Mouse (Mus musculus) CD4-positive, CD25-positive, alpha-beta regulatory T cell, adult 4 months (primary cell): Measurements from ENCODE around the gene Lhx2. TPM values are rescaled to one million over a fixed set of nuclear protein-coding genes. Genes with fewer than 3 reads are reported as not detected.
A peak's percentile ranks its signal among the peaks of the same experiment; 100 is the strongest.

Source experiments
- ATAC-seq: one replicate; pipeline ENCODE4 v1.8.0; 2017
- polyA plus RNA-seq, 2 experiments: library from polyadenylated mRNA; unstranded; fragments of 100-300 nt; shearing (Covaris generic); gene quantifications; one replicate each; pipeline ENCODE4 v1.2.1; 2017

Gene Lhx2
- polyA plus RNA-seq, 2 experiments from 2014 or later = not detected

DNA sequence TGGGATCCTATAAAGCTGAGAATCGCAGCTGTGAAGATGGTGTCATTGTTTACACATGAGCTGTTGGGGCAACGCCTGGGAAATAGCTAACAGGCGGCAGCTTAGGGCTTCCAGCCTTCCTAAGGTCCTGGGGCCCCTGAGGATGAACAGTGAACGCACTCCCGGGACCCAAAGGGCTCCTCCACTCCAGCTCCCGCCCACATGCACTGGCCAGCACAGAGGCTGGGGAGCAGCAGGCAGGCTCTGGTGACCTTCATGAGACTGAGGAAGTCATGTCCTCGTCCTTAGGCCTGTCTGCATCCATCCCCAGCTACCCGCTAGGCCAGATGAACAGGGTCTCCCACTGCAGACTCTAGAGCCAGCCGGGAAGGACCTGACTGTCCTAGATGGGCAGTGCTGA, 27.9 kb downstream of the Lhx2 start:
- ATAC-seq = no peak

DNA sequence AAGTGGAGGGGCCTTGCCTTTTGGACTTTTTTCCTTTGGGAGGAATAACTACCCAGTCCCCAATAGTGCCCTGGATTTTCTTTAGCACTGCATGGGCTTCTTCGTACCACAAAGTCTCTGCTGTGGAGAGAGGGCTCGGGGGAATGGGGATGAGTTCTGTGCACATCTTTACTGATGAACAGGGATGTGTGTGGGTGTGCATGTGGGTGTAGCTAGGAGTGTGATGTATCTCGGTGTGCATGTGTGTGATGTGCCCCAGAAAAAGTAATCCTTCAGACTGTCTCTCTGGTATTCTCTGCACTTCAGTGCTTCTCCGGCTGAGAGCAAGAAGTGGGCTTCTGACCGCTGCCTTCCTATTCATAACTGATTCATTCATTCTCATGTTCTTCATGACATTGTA, 28.8 kb downstream of the Lhx2 start:
- no peak for ATAC-seq

DNA sequence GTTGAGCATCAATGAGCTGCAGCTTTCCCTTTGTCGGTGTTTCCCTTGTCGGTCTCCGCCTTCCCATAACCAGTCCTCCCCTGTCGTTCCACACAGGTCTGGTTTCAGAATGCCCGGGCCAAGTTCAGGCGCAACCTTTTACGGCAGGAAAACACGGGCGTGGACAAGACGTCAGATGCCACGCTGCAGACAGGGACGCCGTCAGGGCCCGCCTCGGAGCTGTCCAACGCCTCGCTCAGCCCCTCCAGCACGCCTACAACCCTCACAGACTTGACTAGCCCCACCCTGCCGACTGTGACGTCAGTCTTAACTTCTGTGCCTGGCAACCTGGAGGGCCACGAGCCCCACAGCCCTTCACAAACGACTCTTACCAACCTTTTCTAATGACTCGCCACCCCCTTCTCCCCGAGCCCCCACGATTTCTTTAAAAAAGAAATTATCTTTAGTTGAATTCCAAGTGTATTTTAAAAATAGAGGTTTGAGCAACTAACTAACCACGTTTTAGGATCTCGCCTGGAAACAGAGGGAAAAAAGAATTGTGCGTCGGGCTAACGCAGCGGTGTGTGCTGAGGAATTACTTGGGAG, 29.8 kb downstream of the Lhx2 start:
- peak; percentile 80 for ATAC-seq

DNA sequence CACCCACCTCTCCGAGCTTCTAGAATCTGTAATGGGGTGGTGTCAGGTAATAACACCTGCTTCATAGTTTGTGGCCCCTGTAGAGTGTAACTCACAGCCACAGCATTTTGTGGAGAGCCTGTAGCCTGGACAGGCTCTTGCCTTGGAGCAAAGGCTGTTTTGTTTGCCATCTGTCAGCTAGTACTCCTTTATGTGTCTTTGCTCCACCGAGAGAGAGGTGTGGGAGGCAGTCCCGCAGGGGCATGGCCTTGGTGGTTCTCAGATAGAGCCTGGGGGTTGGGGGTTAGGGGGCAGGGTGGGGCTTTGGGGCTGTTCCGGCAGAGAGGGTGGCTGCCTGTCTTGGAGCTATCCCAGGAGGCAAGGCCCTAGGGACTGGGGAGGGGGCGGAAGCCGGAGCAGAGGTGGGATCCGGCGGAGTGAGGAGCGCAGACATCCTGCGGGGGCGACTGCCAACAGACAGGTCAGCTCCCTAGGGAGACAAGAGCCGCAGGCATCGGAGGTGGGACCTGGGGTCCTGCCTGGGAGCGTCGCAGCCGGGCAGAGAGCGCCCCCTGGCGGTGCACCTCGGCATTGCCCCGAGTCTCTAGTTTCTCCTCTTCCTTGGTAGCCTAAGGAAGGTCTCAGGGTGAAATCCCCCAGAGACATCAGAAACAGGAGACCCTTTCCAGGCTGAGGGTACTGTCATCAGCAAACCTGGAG, 36.7 kb downstream of the Lhx2 start:
- ATAC-seq = peak; percentile 44

DNA sequence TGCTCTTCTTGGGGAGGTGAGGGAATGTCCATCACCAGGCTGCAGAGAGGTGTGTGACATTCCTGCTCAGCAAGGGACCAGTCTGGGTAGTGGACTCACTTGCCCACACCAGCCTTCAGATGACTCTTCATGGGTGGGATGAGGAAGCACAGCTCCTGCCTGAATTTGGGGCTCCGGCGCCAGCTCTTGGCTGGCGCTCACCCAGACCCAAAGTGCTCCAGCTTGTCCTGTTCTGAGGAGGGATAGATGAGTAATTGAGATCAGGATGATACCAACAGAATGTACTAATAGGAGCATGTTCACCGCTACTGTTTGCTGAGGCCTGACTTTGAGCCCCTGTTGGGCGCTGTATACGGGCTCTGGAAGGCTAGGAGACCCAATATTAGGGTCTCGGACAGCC, 38.2 kb downstream of the Lhx2 start:
- ATAC-seq = no peak

DNA sequence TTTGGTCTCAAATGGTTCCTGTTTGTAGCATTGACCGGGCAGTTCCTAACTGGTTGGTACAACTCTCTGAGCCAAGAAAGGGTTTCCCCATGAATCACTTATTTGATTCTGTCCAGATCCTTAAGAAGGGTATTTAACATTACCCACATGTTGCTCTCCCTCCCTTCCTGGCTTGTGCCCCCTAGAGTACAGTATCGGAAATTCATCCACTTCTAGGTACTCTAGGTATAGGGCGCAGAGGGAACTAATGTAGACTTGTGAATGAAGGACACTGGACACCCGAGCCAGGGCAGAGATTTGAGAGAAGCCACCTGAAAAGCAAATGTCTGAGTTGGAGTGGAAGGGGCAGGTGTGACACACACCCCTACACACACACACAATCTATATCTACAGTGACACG, 39.3 kb downstream of the Lhx2 start:
- ATAC-seq = peak; percentile 68

DNA sequence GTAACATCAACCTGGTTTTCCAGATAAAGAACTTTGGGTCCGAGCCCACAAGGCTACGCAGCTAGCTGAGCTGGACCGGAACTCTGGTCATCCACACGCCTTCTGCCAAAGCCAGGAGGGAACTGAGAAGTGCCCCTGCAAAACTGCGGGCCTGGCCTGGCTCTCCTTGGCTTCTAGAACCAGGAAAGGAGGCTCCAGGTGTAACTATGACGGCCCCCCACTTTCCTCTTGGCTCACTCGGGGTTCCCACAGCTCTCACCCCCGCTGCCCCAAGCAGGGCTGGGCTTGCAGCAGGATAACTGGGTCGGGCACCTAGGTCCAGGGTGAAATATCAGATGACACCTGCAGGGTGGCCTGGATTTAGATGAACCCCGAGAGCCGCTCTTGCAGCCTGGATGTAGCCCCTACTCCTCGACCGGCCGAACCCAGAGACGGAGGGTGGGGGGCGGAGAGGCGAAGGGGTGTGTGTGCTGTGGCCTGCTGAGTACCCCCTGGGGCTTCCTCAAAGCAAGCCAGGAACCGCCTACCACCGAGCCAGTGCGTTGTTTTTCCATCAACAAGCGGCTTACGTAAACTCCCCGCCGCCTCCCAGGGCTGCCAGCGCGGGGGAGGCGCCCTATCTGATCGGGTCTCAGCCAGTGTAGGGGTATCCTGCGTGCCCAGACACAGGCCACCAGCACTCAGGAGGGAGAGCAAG, 39.9 kb downstream of the Lhx2 start:
- peak; percentile 59 for ATAC-seq

DNA sequence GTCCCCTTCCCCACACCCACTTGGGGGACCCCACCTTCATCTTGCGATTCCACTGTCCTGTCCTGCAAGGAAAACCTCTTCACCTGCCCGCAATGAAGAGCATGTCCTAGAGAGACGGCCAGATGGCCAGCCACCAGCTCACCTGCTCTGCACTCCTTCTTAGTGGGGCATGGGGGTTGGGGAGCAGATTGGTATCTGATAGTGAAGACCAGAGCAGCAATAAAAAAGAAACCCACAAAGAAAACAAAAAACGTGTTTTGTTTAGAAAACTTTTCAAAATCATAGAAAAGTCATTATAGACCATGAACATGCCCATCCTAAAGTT, 40.4 kb downstream of the Lhx2 start:
- ATAC-seq = no peak

DNA sequence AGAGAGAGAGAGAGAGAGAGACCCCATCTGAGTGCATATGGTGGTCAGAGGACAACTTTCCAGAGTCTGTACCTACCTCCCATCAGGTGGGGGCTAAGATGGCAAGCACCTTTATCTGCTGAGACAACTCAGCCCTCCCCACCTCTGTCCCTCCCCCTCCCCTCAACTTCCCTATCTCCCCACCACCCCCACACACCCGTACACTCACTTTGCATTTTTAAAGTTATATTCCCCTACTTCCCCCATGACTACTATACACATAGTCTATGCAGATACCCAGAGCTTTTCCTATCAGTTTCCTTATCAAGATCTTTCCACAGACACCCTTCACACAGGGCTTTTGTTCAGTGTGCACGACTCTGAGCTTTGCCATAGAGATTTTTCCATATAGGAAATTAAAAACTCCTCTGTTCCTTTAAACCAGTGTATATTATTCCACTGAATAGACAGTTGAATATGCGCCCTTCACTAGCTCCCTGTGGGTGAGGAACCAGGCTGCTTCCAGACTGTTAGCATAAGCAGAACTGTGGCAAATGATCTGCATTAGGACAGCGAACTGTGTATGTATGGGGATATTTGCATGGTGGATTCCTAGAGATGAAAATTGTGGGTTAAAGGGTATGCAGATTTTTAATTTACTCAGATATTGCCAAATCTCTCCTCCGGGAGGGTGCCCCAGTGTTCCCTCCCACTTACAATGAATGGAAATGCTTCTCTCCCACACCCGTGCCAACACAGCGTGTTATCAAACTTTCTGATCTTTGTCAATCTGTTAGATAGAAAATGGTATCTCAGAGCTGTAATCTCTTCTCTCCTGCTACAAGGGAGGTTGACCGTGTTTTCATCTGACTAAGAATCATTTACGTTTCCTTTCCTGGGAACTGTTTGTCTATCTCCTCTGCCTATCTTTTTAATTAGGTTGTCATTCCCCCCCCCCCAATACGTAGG, 41.3 kb downstream of the Lhx2 start:
- ATAC-seq = no peak

DNA sequence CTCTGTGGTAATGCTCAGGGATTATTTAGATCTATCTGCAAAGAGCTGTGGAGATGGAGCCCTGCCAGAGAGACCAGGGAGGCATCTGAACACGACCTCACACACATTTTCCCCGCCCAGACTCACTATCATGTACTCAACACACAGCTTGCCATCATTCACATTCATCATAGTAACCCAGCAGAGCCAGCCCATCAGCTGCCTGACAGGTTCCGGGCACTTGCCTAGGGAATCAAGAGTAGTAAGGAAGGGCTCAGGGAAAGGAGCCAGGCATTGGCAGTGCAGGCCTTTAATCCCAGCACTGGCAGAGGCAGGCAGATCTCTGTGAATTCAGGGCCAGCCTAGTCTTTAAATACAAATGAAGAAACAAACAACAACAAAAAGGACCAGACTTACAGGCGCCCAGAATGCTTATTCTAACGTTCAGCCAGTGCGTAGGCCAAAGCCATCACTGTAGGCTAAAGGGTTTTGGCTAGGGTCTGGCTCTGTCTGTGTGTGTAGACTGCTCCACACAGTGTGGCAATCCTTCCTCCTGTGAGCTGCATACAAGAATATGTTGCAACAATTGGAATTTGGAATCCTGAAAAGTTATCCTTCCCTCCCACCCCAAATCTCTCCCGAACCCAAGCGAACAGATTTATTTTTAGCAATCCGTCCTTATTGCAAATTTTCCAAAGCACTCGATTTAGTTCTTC, 48.6 kb downstream of the Lhx2 start:
- no peak for ATAC-seq

DNA sequence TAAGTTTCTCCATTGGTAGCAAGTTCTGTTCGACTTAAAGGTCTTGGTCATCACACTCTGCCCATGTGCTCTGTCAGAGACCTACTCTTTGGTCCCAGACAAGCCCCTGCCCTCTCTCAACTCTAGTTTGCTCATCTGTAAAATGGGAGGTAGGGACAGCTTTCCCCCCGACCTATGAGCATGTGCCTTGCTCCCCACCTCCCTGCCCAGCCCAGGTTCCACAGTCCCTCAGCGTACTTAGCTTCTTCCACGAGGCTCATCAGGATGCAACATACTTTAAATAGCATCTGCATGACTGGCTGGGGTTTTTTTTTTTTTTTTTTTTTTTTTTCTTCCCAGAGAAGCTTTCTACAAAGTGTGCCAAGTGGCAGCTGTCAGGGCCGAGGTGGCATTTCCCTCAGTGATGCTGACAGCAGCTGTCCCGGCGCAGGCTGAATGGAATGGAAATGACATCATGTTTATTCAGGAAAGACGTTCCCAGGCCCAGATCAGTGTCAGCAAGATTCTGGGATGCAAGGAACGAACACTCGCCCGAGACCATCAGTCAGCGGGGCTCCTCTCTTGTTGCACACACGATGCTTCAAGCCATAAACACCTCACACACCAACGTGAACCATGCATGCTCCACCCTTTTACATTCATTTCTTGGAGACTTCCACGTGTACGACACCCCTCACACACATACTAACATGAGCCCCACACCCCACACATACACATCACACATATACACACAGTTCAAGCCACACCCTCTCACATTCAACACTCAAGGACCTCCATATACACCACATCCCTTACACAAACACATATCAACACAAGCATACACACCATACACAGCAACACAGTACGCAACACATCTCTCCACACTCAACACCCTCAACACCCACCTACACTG, 56.1 kb downstream of the Lhx2 start:
- no peak for ATAC-seq

DNA sequence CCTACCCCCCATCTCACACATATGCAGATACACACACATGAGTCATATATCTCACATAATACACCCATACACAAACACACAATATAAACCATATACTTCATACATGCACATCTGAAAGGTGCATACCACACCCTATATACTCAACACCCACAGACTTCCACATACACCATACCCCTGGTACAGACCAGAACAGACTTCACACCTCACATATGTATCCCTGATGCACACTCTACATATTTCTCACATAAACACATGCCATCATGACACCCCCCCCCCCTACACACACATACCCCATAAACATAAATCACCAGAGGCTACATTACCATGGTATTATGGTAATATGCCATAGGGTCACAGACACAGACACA, 56.8 kb downstream of the Lhx2 start:
- ATAC-seq = no peak

DNA sequence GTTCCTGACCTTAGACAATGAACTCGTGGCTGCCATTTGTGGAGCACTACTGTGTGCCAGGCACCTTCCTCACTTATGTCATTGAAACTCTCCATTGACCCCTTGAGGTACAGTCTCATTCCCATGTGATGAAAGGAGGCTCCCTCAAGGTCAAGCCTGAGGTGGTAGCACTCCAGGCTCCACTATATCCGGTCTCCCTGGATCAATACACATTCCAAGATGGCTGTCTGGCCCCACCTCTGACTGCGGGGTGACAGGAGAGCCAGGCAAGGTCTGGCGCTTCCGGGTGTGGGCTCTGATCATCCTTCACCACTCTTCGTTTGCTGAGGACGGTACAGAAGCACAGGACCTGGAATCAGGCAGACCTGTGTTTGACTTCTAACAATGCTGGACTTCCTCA, 58.2 kb downstream of the Lhx2 start:
- ATAC-seq = no peak

DNA sequence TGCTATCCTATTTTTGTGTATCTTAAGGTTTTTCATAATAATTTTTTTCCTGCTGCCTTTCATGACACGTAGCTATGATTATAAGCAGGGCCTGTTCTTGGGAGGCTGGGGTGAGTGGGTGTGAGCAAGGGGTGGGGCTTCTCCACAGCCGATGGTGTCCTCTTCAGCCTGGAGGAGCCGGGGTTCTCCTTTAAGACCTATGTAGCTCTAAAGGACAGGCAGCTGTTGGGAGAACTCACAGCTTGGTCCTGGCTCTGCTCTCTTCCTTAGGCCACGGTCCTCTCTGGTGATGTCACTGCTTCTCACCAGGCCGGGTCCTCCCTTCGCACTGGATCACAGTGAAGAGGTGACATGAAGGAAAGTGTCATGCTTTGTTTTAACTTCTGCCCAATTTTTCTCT, 58.8 kb downstream of the Lhx2 start:
- ATAC-seq = no peak

DNA sequence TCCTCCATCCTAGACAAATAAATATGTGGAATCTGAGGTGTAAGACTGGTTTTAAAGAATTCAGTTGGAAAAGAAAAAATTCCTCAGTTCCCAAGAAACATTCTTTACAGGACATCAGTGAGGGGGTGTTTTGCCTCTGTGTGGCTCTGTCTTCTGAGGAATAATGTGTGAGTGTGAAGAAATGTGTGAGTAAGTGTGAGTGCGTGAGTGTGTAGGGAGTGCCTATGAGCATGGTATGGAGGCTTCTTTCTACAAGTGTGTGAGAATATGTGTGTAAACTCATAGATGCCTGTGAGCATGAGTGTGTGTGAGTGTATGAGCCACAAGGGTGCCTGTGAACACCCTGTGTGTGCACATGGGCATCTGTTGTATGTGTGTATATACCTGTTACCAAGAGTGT, 63.5 kb downstream of the Lhx2 start:
- ATAC-seq = no peak

DNA sequence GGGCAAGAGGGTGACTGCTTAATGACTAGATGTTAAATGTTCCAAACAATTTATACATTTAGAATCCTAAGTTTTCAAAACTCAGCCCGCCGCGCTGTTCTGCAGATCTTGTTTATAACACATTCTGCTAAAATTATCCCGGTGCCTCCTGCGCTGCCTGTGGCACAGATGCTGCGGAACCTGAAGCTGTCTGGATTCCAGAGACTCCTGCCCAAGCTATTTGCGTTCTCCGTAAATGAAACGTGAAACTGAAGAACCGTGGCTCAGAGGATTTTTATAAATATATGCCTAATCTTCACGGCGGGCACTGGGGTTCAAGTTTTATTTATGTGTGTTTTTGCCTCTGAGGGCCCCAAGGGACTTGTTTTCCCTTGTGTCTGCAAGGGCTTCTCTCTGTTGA, 64.2 kb downstream of the Lhx2 start:
- no peak for ATAC-seq

DNA sequence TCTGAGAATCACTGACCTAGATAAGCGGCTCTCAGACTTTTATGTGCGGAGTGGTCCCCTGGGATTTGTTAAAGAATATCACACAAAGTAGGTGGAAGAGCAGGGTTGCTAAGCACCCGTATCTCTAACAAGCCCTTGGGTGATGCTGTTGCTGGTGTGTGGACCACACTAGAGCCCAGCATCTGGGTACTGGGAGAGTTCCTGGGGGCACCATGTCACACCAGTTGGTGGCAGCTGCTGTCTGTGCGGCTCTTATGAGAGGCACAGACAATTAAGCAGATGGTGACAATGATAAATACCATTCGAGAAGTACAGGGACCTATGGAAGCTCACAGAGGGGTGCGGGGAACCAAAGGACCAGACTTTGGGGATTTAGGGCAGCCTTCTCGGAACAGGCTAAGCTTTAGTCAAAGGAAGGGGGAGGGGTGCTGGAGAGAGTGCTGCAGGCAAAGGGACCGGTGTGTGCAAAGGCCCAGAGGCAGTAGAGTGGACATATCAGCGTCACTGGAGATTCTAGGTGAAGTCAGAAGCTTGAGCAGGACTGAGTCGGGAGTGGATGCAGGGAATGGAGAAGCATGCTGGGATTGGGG, 65.0 kb downstream of the Lhx2 start:
- ATAC-seq = no peak

DNA sequence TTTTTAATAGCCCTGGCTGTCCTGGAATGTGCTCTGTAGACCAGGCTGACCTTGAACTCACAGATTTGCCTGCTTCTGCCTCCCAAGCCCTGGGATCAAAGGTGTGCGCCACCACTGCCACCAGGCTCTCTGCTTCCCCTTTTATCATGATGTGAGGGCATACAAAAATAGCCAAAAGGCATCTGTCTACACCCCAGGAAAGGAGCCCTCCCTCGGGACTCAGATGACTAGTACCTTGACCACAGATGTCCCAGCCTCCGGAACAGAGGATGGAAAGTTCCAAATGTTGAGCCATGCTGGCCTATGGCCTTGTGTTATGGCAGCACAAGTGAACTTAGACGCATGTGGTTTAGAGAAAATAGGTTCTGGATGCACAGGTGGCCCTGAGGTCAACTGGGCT, 66.3 kb downstream of the Lhx2 start:
- ATAC-seq = no peak

DNA sequence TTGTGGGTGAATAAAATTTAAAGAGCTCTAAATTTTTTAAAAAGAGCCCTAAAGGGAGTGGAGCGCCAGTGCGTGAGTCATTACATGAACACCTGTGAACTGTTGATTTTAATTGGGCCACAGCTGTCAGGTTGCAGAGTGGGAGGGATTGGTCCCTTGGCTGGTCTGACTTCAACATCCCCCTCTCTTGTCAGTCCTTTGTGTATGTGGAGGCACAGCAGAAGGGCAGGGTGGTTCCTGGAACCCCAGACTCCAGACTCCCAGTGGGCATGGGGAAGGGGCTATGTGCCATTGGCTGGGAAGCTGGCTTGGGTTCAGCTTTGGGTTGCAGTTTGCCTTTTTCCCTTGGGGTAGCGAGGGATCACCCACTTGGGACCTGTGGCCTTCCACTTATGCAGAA, 70.2 kb downstream of the Lhx2 start:
- no peak for ATAC-seq

DNA sequence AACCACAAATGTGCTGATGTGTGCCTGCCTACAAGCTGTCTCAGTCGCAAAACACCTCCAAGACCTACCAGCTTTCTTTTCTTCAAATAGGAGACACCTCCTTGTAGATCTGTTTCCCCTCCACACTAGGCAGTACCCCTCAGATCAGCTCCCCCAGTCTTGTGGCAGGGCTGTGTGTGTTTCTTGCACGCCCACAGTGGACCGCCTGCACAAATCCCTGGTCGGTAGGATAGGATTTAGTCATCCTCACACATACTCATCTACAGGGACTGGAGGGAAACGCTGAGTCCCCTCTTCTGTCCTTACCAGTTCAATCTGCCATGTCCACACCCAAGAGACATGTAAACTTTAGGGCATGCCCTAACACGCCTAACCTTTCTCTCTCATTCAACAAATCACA, 71.1 kb downstream of the Lhx2 start:
- ATAC-seq = no peak

DNA sequence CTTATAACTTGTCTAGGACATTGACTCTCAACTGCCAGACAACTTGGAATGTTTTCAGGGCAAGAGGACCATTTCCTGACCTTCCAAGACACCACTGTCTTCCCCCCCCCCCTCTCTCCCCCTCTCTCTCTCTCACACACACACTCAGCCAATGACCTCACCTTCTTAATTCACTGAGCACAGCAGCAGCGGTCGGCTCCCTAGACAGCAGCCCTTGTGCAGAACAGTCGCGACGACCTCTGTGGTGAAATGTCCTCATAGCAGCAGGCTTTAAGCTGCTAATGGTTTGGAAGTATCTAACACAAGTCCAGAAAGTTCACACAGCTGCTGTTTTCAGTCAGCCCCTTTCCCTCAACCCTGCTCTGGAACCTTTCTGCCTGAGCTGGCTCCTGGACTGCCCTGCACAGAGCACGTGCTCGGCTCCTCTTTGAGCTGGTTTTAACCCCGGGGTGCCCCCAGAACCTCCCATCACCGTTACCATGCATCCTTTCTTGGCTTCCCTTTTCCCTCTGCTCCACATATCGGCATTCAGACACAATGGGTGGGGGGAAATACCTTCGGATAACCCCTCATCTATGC, 73.6 kb downstream of the Lhx2 start:
- no peak for ATAC-seq
